Mouse (Mus musculus) forelimb bud, embryonic 11.5 days (tissue): Measurements from ENCODE around the gene Tlk2.

ENCODE experiments used
- DNase-seq: peaks from one replicate; pipeline ENCODE4 v3.0.0-alpha.2; 2012; ENCODE audit warnings: low read depth, low spot score

The Tlk2 gene

DNA sequence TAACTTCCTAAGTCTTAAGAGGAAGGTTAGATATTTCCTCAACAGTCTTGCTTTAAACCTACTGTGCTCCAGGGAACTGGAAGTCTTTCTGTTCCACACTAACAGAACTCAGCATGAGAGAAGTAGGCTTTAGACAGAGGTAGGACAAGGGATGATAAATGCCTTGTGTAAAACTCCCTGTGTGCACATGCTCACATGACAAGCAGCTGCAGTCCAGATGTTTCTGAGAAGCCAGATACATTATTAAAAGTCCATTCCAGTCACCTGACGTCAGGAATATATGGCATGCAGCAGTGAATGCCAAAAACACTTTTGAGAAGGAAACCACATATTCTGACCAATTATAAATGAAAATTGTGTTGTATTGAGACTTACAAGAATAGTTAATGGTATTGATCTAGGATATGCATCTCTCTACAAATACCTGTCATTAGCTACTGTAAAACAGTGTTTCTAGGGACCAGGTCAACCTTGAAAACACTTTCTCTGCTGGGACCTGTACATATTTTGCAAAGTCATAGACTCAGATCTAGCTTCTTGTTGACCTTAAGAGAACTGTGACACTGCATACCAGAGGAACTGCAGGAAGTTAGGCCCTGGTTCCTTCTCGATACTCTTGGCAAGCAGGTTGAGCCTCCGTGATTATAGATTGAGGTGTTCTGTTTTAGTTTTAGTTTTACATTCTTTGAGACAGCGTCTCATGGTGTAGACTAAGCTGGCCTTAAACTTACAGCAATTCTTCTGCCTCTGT is 83.2 kb downstream of the Tlk2 start:
- peak; percentile 63 for DNase-seq

DNA sequence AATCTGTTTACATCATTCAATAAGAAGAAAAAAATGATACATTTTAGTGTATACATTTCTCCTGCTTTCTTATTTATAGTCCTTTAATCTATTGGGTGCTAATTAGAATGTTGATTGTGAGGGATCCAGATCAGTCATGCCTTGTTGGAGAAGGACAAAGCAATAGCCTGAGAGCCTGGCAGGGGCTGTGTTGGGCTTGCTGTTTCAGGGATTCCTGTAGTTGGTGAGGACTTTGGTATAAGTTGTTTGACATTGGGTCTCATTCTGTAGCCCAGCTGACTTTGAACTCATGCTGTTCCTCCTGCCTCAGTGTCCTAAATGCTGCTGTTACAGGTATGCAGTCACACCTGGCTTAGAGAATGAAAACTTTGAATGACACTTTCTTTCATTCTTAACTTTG is 85.9 kb downstream of the Tlk2 start:
- no peak for DNase-seq

DNA sequence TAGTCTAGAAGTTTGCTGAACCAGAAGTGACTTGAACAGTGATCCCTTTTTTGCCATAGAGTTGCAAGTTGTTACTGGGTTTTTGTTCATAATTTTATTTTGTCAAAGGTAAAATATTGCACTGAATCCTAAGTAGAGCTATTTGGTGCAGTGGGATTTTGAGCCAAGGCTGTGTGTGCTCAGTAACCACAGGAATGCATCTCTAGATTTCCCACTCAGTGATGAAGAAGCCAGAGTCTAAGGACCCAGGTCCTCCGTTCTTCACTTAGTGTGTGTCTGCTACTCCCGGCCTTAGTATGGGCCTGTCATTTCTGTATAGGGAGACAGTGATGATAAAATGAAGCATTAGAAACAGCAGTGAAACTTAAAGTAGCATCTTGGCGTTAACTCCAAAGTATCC is 86.4 kb downstream of the Tlk2 start:
- DNase-seq = no peak

DNA sequence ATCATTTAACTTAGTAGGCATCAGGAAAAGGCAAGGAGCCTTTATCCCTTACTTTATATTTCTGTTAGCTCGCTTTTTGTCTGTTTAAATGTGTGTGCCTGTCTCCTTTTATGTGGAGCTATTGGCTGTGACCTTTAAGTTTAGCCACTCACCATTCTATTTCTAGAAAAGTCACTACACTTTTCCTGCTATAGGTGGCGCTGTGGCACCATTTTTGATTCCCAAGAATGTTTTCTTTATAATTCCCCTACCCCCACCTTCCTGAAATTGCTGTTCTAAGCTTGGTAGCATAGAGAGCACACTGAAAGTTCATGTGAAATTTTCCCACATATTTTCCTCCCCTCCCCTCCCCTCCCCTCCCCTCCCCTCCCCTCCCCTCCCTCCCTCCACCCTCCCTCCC is 91.5 kb downstream of the Tlk2 start:
- DNase-seq = peak; percentile 72

DNA sequence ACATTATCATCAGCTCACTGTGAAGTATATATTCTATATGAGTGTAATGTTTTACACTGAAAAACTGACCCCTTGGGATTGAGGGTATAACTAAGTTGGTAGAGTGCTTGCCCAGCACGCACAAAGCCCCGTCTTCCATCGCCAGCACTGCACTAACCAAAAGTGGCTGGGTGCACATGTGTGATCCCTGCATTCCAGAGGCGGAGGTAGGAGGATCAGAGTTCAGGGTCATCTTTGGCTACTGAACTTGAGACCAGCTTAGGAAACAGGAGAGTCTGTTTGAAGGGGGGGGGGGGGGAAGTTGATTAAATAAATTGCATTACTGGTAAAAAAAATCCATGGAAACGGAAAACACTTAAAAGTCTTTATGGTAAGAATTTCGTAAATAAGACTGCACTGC is 101.8 kb downstream of the Tlk2 start:
- DNase-seq = no peak

DNA sequence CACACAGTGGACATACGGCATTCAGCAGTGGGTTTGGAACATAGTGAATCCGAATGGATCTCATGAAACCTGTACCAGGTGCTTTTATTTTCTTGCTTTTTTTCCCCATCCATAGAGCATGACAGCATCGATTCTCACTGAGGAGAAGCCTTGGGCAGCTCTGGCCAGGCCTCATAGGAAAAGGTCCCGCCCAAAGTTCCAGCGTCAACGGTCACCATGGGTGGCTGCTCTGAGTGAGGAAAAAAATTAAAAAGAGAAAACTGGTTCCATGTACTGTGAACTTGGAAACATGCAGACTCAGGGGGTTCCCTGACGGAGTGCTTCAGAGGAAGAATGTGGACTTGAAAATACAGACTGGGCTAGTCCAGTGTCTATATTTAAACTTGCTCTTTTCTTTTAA is 102.7 kb downstream of the Tlk2 start:
- no peak for DNase-seq

DNA sequence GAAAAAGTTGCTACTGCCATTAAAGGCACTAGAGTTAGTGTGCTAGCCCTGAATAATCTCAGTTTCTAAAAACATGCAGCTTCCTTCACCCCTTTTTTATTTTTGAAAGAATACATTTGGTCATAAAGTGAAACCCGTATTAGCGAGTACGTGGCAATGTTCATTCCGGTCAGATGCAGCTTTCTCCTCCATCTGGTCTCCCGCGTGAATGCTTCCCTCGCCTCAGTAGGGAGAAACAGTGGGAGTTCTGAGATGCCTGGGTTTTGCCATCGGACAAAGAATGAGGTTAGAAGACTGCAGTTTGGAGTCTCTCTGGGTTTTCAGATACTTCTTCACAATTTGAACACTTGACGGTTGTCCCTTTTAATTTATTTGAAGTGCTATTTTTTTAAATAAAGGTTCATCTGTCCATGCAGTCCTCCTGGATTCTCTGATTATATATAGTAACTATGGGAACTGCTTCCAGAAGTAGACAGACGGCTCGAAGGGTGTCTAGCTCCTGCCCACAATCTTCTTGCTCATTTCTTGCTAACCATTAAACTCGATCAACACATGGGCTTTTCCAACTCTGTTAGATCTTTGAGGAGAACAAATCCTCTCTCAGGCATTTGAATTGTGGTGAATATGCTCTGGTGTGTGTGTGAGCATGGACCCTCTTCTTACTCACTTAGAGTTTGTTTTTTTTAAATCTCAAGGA is 103.3 kb downstream of the Tlk2 start:
- DNase-seq = no peak

DNA sequence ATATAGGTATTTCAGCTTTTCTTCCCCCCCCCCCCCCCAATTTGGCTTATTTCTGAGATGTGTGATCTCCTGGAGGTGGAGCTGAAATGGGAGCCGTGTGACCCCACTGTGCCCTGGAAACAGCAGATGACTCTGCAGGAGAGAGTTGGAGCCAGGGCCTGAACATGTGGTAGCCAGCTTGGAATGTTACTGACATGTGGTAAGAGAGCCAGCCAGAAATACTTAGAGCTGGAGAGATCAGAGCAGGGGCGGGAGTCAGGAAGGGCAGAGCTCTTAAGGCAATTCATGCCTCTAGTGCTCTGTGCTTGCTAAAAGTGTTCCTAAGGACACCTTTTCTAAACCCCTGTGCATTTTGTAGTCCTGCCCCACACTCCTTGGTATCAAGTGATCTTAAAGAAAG is 103.9 kb downstream of the Tlk2 start:
- peak; percentile 78 for DNase-seq

DNA sequence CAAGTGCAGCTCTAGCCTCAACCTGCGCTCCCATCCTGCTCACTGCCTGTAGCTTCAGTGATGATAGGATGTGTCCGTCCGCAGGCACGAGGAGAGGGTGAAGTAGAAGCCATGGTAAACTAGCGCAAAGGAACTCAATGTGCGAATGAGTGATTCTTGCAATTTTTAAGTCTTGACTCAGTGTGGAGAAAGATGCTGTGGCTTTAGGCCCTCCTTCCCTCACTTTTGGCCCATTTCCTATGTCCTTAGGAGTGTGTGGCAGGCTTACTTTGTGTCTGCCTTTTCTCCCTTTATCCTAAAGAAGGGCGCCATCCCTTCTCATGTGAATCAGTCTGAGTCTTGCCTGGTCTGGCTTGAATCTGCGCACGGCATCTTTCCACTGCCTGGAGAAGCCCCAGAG is 104.4 kb downstream of the Tlk2 start:
- DNase-seq = no peak

DNA sequence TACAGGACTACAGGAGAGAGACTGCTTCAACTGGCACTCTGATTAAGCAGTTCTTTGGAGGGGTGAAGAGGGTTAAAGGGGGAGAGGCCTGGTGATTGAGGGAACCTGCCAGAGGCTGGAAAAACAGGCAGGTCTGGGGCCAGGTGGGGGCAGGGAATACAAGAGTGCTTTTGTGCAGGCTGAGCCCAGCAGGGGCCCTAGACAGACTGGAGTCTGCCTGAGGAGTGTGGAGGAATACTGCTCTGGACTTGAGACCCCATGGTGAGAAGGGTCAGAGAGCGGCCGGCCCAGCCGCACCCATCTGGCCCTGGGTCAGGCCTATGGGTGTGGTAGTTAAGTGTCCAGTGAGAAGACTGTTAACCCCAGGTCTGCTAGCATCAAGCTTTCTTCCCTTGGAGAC is 107.1 kb downstream of the Tlk2 start:
- DNase-seq = peak; percentile 50

DNA sequence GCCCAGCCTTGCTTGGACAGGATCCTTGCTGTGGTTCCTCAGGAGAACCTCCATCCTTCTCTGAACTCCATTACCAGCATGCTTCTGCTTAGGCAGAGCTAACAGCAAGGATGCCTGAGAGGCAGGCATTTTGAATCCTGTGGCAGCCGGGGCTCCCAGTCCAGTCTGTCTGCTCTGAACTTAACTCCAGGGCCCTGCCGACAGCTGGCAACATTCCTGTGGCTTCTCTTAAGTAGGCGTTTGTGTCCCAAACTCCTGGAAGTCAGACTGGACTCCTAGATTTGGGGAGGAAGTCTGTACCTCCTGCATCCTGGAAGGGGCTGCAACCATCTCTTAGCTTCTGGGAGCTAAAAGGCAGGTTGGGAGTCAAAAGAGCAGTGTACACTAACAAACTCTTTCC is 110.8 kb downstream of the Tlk2 start:
- DNase-seq = no peak

DNA sequence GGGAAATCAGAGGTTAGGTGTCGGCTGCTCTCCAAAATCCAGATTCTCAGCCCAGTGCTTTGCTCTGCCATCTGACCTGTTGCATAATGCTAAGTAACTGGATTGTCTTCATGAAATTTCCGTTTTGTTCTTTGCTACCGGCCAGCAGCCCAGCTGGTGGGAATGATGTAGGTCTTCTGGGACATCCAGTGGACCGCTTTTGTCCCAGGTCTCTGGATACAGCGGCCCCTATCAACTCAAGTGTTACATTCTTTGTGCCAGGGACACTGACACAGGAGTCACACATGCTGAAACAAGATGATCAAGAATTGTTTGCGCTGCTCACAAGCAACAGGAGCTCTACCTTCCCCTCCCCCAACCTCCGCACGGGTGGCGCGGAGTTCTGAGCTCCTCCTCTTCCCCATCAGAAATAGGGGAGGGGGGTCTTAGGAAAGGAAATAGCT is 113.1 kb downstream of the Tlk2 start:
- DNase-seq = peak; percentile 78

DNA sequence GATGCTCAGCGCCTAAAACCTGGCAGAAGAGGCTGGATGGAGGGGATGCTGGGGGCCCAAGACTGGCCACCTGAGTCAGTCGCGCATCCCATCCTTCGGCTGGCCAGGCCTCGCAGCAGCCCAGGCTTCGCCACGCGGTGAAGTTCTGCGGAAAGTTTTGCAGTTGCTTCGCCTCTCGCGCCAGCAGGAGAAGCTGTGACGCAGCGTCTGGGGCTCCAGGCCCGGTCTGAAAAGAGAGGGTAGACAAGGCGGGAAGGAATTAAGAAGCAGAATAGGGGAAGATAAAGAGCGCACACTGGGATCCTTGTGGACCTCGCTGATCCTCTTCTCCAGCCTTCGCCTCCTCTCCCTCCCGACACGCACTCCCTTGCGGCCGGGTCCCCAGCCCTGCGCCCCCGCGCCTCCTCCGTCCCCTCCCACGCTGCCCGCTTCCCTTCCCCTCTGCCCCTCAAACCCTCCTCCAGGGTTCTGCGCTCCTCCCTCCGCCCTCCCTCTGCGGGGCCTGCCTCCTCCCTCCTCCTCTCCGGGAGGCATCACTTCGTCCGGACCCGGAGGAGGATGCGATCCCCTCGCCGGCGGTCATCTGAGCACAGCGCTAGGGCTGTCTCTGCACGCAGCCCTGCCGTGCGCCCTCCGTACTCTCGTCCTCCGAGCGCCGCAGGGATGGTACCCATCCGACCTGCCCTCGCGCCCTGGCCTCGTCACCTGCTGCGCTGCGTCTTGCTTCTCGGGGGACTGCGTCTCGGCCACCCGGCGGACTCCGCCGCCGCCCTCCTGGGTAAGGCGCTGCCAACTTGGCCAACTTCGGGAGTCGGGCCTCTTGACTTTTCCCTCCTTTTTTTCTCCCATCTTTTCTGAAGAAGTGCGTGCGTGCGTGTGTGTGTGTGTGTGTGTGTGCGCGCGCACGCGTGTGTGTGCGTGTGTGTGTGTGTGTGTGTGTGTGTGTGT is 113.8 kb downstream of the Tlk2 start, which contains the start of gene Mrc2:
Gene Mrc2 (plus strand): TSS at position 520 of the 948 bp plus-strand sequence.
- peak; percentile 77 for DNase-seq

DNA sequence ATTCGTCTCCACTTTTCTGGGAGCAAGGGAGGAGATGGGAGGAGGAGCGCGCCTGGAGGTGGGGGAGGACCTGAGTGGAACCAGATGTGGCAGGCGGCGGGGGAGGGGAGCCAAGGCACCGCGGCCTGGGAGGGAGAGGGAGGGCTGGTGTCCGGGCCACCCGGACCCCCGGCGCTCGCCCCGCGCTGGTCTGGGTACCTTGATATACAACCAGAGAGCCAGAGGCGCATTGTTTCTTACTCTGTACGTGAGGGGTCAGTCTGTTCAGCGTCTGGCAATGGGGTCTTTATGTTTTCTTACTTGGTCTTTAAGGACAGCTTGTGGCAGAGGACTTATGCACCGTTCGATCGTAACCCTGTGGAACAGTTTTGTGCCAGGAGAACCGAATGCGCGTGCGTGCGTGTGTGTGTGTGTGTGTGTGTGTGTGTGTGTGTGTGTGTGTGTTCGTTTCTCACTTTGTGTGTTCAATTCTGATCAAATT is 114.5 kb downstream of the Tlk2 start:
- peak; percentile 90 for DNase-seq

DNA sequence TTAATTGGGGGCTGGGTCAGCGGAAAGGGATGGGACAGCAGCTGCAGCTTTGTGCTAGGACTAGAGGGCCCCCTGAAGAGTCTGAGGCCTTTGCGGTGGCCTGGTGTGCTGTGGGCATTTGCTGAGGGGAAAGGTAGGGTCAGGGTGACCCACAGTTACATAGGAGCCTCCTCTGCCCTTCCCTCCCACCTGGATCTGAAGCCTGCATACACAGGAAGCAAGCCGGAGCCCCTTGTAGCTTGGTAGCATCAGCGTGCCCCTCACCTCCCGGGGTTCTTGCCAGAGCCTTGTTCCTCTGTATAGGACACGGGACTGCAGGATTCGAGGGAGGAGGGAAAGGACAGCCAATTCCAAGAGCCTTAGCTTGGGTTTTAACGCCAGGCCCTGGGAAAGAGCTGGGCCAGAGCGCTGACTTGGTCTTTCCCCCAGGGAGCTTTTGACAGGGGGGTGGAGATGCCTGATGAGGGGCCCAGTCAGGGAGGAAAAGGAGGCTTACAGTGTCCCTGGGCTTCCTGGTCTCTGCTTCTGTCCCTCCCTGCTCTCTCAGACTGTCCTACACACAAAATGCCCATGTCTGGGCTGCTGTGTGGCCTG is 115.4 kb downstream of the Tlk2 start:
- DNase-seq = no peak

DNA sequence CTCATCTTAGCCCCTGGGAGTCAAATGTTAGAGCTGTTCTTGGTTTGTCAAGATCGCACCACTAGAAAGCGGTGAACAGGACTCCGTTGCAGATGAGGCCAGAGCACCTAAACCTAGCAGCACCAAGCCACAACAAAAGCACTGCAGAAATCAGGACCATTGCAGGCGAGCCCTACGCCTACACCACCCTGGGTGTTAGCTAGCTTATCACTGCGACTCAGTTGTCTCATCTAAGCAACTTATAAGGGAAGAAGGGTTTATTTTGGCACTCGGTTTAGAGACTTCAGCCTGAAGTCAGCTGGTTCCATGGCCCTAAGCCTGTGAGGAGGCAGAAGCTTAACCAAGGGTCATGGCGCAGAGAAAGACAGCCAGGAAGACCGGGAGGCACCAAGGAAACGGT is 117.5 kb downstream of the Tlk2 start:
- DNase-seq = no peak

DNA sequence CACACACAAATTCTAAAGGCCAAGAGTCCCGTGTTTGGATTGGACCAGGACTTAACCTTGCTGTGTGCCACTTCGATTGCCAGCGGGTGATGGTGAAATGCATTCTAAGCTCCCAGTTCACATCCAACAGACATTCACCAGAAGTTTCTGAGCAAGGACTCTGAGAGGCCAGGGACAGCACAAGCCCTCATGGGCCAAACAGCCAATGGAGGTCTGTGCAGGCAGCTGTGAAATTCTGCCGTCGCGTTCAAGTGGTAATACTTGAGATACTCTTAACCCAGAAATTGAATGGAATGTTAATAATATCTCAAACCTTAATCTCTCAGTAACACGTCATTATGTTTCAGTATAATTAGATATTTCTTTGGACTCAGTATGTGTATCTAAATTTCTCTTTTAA is 131.6 kb downstream of the Tlk2 start:
- no peak for DNase-seq

DNA sequence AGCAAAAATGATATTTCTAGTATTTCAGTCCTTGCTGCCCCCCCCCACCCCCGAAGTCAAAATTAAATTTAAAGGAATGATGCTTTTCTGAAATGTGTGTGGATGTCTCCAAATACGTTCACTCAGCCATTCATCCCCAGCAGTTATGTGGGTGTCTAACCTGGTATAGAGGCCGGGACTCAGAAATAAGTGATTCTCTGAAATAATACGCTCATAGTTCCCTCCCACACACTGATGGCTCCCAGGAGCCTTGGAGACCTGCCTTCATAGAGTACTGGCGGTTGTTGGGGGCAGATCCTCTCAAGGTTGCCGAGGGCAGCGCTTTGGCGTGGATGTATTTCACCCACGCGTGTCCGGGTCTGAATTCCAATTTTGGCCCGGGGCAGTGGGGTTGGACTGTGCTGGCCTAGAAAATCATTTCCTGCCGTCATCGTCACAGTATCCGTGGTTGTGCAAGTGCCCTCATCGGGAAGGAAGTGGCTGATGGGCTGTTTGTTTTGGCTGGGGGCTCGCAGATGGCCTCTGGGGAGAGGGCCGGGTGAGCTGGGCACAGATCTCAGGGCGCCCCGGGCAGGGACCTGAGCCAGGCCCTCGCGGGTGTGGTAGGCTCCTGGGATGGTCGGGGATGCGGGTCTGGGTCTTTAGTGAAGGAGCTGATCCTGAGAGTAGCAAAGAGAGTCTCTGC is 132.8 kb downstream of the Tlk2 start:
- DNase-seq = no peak

DNA sequence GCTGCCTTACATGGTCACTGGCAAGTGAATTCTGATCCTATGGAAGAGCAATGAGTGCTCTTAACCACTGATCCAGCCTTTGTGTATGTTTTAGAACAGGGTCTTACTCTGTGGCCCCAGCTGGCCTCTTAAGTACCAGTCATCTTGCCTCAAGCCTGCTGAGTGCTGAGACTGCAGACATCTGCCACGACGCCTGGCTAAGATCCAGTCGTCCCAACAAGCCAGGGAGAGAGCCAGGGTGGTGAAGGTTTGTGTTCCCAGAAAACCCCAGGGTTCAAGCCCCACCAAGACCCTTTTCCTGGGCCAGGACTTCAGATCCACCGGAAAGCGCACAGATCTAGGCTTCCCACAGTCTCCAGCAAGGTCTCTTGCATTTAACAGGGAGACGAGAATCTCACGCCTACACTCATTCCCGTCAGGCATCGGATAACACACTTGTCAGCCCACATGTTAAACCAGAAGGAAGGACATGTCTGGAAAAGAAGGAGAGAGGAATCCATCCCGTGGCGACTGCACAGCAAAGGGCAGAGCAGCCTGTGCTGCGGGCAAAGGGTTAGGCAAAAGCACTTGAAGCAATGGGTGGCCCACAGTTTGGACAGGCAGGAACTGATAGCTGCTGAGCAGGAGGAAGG is 133.8 kb downstream of the Tlk2 start:
- peak; percentile 43 for DNase-seq

DNA sequence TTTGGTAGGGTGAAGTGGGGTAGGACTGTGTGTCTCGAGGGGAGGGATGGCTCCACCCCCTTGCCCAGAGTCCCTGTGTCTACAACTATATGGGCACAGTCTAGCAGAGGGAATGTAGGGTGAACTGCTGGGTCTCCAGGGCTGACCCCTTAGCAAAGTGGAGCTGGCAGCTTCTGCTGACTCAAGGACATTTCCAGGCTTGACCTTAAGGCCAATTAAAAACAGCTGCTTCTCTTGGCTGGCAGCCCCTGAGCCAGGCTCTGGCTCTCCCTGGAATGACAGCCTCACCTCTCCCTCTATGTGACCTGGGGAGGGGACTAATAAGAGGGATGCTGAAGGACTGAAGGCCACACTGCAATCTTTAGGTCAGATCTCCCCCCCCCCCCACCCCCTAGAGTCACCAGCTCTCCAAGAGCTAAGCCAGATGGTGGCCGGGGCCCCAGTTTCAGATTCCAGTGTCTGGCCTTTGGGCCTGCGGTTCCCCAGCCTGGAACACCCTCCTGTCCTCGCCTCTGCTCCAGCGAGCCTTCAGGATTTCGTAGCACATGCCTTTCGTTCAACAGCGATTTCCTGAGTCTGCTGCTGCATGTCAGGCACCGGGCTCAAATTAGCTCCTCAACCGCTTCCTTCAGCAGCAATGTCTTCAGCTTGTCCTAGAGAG is 134.5 kb downstream of the Tlk2 start:
- peak; percentile 68 for DNase-seq
